Mouse (Mus musculus): ENCODE measurements around the gene Fchsd2. TPM values are rescaled to one million over a fixed set of nuclear protein-coding genes. Genes with fewer than 3 reads are reported as not detected.

Gene Fchsd2
- polyA plus RNA-seq, 1 experiment from 2014 or later, result 19.0 TPM

DNA sequence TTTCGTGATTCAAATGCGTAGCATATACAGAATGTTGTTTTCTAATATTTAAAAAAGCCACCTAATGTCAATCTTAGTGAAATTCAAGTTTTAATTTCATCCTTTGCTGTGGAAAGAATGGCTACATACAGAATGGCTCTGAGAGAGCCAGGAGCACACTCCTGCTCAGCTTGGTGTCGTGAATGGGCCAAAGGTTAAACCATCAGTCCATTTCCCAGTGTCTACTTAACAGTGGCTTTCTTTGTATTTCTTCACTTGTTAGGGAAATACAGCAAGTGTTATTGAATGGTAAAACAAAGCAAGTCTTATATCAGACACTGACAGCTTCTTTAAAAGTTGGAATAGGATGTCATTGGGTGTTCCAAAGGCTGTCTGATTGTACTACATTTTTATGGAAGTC, 80.7 kb downstream of the Fchsd2 start:
- Histone ChIP-seq H3K27me3 (ENCODE audit: low read depth, poor library complexity, severe bottlenecking) (no peaks in the 10 kb centered on the region), H3K4me3 (no peak overlapping the region), H3K36me3 (no peaks in the 10 kb centered on the region), H3K27ac (replicated peaks) (no peak overlapping the region), H3K4me1 (peaks cover 14% of the 10 kb centered on the region), H3K9me3 (replicated peaks) (no peaks in the 10 kb centered on the region)
- 65% methylated on average over 3 of the region's 3 CpGs for WGBS
- no peak for DNase-seq (ENCODE audit: low spot score)

DNA sequence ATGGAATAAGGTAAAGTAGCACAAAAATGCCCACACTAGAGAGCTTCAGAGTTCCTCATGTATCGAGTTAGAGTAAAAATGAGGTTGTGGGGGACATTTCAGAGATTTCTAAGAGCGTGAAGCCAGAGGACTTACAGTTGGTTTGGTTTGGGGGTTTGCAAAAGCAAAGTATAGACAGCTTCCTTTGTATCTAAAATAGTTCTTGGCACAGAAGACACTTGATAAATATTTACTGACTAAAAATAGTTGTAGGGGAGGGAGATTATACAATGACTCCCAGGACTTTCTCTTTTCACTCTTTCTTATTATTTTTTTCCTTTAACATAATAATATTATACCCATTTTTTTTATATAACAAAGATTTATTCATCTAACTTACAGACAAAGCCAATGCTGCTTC, 86.1 kb downstream of the Fchsd2 start:
- Histone ChIP-seq H3K36me3 (0 out of 2 replicates have a peak, but pooled peaks cover 8% of the 10 kb centered on the region), H3K27ac (replicated peaks) (no peak overlapping the region), H3K9me3 (replicated peaks) (no peaks in the 10 kb centered on the region), H3K4me1 (0 out of 2 replicates have a peak, but pooled peaks cover 2% of the 10 kb centered on the region), H3K27me3 (ENCODE audit: low read depth, poor library complexity, severe bottlenecking) (no peaks in the 10 kb centered on the region), H3K4me3 (no peak overlapping the region)
- no peak for DNase-seq (ENCODE audit: low spot score)
- 91% methylated on average over 2 of the region's 2 CpGs for WGBS

DNA sequence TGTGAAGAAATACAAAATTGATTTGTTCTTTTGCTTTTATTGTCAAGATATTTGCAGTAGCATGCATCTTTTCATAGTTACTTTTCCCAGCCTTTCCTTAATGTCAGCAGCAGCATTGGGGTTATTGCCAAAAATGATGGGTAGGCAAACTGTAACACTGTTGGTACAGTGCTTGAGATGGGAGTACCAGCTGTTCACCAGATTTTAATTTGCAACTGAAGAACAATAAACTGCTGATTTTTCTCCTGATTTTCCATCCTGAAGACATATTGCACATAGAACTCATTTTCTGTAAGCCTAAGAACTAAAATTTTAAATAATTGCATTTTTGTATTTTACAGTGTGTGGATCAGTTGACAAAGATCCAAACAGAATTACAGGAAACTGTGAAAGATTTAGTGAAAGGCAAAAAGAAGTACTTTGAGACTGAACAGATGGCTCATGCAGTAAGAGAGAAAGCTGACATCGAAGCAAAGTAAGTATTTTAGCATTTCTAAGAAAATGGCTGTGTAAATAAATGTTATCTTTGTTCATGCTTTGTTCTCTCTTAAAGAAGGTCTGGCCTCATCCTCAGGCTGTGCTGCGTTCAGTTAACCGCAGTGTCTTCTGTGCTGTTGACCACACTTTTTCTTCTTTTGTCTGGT, 98.8 kb downstream of the Fchsd2 start:
- H3K27me3 ChIP-seq (ENCODE audit: low read depth, poor library complexity, severe bottlenecking), result no peaks in the 10 kb centered on the region
- H3K4me1 ChIP-seq, result no peaks in the 10 kb centered on the region
- 90% methylated on average over 3 of the region's 3 CpGs for WGBS
- H3K27ac ChIP-seq (replicated peaks), result no peak overlapping the region
- H3K36me3 ChIP-seq, result peaks cover 24% of the 10 kb centered on the region
- no peak for DNase-seq (ENCODE audit: low spot score)
- H3K9me3 ChIP-seq (replicated peaks), result no peaks in the 10 kb centered on the region
- no peak overlapping the region for H3K4me3 ChIP-seq

DNA sequence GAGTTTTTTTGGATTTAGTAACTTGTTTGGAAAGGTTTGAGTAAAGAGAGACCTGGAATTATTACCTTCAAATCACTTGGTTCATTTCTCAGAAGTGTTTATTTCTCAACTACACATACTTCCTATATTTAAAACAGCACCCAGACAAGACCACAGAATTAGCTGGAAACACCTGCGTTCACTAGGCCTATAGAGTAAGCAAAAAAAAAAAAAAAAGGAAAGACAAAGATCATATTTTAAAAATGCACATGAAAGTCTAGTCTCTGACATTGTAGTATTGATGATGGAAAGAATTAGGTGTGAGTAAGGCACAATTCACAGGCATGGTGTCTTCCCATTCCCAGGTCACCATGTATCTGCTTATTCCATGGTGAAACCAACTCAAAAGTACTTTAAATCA, 118.2 kb downstream of the Fchsd2 start:
- no peak for DNase-seq (ENCODE audit: low spot score)
- Histone ChIP-seq H3K27me3 (ENCODE audit: low read depth, poor library complexity, severe bottlenecking) (no peaks in the 10 kb centered on the region), H3K27ac (replicated peaks) (no peak overlapping the region), H3K4me3 (no peak overlapping the region), H3K9me3 (replicated peaks) (no peaks in the 10 kb centered on the region), H3K36me3 (peaks cover 21% of the 10 kb centered on the region), H3K4me1 (no peaks in the 10 kb centered on the region)
- WGBS, result 96% methylated on average over 1 of the region's 1 CpGs

DNA sequence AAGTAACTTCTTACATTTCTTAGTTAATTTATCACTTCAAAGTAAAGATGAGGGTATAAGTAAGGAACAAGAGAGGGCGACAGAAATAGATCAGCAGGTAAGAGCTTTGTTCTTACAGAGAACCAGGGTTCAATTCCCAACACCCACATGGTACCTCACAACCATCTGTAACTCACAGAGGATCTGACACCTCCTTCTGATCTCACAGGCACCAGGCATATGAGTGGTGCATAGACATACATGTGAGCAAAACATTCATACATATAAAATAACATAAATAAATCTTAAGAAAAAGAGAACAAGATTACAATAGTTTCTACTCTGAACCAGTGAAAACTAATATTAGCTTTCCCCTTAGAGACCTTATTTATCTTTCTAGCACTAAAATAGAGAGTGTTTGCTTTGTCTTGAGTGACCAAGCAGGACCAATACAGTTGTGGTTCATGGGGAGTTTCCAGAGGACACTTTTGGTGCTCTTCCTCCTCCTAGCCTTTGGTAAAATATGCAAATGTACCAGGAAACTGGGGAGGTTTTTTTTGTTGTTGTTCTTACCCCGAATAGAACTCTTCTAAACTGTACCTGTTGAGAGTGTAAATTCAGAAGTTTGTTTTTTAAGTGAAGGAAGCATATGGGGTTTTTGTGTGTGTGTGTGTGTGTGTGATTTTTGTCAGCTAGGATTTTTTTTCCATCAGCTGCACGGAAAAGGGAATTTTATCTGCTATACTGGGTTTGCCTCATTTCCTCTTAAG, 121.0 kb downstream of the Fchsd2 start:
- Histone ChIP-seq H3K4me3 (no peak overlapping the region), H3K9me3 (replicated peaks) (no peaks in the 10 kb centered on the region), H3K27me3 (ENCODE audit: low read depth, poor library complexity, severe bottlenecking) (no peaks in the 10 kb centered on the region), H3K36me3 (peaks cover 21% of the 10 kb centered on the region), H3K27ac (replicated peaks) (no peak overlapping the region), H3K4me1 (no peaks in the 10 kb centered on the region)
- DNase-seq (ENCODE audit: low spot score), result no peak
- WGBS, result 84% methylated on average over 3 of the region's 3 CpGs

DNA sequence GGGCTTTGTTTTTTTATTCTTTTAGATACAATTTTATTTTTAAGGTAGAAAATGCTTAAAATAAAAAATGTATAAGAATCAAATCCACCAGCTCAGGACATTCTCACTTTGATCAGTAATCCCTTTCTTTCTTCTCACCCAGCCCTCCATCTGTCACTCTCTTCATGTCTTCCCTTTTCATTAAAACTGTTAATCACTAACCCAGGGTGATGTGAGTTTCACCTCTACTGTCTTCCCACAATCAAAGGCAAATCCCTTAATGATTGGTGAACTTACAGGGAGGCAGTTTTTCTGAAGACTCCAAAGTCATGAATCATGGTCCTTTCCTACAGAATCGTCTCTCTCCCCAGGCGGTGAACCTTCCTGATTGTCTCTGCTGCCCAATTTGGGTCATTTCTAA, 124.1 kb downstream of the Fchsd2 start:
- 84% methylated on average over 2 of the region's 2 CpGs for WGBS
- Histone ChIP-seq H3K4me3 (no peak overlapping the region), H3K36me3 (peaks cover 11% of the 10 kb centered on the region), H3K4me1 (no peaks in the 10 kb centered on the region), H3K9me3 (replicated peaks) (no peaks in the 10 kb centered on the region), H3K27ac (replicated peaks) (no peak overlapping the region), H3K27me3 (ENCODE audit: low read depth, poor library complexity, severe bottlenecking) (no peaks in the 10 kb centered on the region)
- no peak for DNase-seq (ENCODE audit: low spot score)

DNA sequence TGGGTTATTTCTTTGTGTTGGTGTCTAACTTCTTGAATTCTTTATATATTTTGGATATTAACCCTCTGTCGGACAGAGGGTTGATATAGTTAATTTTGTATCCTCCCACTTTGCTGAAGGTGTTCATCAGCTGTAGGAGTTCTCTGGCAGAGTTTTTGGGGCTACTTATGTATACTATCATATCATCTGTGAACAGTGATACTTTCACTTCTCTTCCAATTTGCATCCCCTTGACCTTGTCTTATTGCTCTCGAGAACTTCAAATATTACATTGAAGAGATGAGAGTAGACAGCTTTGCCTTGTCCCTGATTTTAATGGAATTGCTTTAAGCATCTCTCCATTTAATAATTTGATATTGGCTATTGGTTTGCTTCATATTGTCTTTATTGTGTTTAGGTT, 130.8 kb downstream of the Fchsd2 start:
- Histone ChIP-seq H3K36me3 (no peaks in the 10 kb centered on the region), H3K27me3 (ENCODE audit: low read depth, poor library complexity, severe bottlenecking) (no peaks in the 10 kb centered on the region), H3K27ac (replicated peaks) (no peak overlapping the region), H3K9me3 (replicated peaks) (no peaks in the 10 kb centered on the region), H3K4me3 (no peak overlapping the region), H3K4me1 (no peaks in the 10 kb centered on the region)
- WGBS, result 92% methylated on average over 2 of the region's 2 CpGs
- DNase-seq (ENCODE audit: low spot score), result no peak

DNA sequence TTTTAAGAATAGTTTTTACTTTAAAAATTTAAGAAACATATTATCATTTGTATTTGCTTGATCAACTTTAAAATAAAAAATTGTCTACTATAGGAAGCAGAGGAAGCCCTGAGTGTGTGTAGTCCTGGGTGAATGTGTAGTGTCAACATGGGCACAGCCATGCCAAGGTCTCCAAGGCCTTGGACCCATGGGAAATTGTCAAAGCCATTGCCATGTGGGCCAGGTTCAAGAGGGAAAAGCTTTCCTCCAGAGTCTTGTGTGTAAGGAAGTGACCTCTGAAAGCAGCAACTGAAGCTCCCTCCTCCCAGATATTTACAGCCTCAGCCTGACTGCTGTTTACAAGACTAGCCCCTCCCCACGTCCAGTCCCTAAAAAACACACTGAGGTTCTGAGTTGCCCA, 136.7 kb downstream of the Fchsd2 start:
- H3K4me3 ChIP-seq, result no peak overlapping the region
- no peaks in the 10 kb centered on the region for H3K36me3 ChIP-seq
- H3K27ac ChIP-seq (replicated peaks), result no peak overlapping the region
- WGBS, result 80% methylated on average over 1 of the region's 1 CpGs
- no peaks in the 10 kb centered on the region for H3K4me1 ChIP-seq
- no peaks in the 10 kb centered on the region for H3K27me3 ChIP-seq (ENCODE audit: low read depth, poor library complexity, severe bottlenecking)
- DNase-seq (ENCODE audit: low spot score), result no peak
- no peaks in the 10 kb centered on the region for H3K9me3 ChIP-seq (replicated peaks)

DNA sequence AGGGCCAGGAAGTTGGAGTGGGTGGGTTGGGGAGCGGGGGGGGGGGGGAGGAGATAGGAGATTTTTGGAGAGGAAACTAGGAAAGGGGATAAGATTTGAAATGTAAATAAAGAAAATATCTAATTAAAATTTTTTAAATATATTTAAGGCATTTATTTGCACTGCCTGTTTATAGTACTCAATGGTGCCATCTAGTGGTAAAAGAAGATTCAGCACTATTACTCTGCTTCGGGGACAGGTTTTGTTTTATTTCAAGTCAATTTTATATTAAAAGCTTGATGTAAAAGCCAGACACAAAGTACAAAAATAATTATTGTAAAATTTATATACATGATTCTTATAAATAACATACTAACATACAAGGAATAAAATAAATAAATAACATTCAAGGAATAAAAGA, 138.8 kb downstream of the Fchsd2 start:
- Histone ChIP-seq H3K4me1 (no peaks in the 10 kb centered on the region), H3K4me3 (no peak overlapping the region), H3K27ac (replicated peaks) (no peak overlapping the region), H3K36me3 (peaks cover 7% of the 10 kb centered on the region; the same call in 1 of the 2 replicates), H3K27me3 (ENCODE audit: low read depth, poor library complexity, severe bottlenecking) (no peaks in the 10 kb centered on the region), H3K9me3 (replicated peaks) (no peaks in the 10 kb centered on the region)
- DNase-seq (ENCODE audit: low spot score), result no peak
- WGBS, result 52% methylated on average over 2 of the region's 2 CpGs

DNA sequence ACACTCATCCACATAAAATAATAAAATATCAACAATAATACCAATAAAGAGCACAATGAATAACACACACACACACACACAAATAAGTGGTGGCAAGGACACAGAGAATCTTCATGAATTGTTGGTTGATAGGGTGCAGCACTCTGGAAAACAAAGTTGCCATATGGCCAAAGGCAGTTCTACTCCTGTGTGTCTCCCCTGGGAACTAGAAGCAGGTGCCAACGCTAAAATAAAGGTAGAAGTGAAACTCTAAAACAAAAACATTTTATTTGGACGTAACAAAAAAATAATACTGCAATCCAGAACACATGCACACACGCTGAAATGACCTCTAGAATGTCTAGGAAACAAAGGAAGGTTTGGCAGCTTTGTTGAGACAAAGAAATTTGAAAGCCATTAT, 140.1 kb downstream of the Fchsd2 start:
- no peak overlapping the region for H3K27ac ChIP-seq (replicated peaks)
- H3K27me3 ChIP-seq (ENCODE audit: low read depth, poor library complexity, severe bottlenecking), result no peaks in the 10 kb centered on the region
- no peak overlapping the region for H3K4me3 ChIP-seq
- no peaks in the 10 kb centered on the region for H3K9me3 ChIP-seq (replicated peaks)
- no peak for DNase-seq (ENCODE audit: low spot score)
- no peaks in the 10 kb centered on the region for H3K4me1 ChIP-seq
- H3K36me3 ChIP-seq, result peaks cover 7% of the 10 kb centered on the region; the same call in 1 of the 2 replicates
- whole genome bisulfite sequencing, result 83% methylated on average over 3 of the region's 3 CpGs

DNA sequence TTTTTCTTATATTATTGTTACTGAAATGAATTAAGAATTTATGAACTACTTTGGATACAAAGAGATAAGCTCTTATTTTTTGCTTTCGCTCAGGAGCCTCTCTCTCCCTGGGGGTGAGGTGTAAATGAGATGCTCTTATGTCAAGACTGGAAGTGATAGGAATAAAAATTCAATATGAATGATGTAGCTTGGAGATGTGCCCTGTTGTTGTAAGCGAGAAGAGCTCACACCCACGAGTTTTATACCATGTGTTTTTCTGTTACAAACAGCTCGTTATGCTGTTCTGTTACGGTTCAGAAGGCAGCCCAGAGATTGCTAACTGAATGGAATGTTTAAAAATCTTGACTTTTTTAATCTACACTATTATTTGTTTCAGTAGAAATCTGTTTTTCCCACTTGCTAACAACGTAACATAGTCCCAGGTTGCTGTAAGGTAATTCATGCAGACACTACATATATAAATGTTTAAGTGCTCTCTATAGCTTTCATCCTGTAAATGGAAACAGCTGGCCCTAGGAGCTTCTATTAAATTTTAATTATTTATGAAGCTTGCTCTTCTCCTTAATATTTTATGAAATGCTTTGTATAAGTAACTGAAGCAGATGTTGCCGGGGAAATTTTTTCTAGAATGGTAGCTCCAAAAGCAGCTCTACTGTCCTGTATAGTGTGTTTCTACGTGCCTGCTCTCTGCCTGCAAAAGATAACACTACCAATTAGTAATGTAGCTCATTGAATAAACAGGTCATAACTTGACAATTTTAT, 144.2 kb downstream of the Fchsd2 start:
- Histone ChIP-seq H3K4me1 (no peaks in the 10 kb centered on the region), H3K36me3 (peaks cover 24% of the 10 kb centered on the region), H3K4me3 (no peak overlapping the region), H3K27ac (replicated peaks) (no peak overlapping the region), H3K9me3 (replicated peaks) (no peaks in the 10 kb centered on the region), H3K27me3 (ENCODE audit: low read depth, poor library complexity, severe bottlenecking) (no peaks in the 10 kb centered on the region)
- WGBS, result 90% methylated on average over 8 of the region's 8 CpGs
- no peak for DNase-seq (ENCODE audit: low spot score)

DNA sequence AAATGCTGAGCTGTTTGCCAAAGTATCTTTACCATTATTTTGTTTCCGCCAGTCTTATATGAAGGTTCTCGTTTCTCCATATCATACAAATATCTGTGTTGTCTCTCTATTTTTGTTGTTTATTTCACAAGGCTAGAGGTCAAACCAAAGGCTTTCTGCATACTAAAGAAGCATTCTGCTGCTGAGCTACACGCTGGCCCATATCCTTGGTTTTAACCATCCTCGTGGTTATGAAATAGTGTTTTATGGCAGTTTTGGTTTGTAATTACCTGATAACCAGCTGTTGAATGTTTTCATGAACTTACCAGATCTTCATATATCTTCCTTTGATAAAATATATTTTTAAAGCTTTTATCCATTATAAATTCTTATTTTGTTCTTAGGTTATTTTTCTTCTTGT, 156.1 kb downstream of the Fchsd2 start:
- H3K36me3 ChIP-seq, result peaks cover 32% of the 10 kb centered on the region
- no peaks in the 10 kb centered on the region for H3K4me1 ChIP-seq
- no peak for DNase-seq (ENCODE audit: low spot score)
- no peak overlapping the region for H3K27ac ChIP-seq (replicated peaks)
- 93% methylated on average over 4 of the region's 4 CpGs for WGBS
- no peaks in the 10 kb centered on the region for H3K27me3 ChIP-seq (ENCODE audit: low read depth, poor library complexity, severe bottlenecking)
- H3K4me3 ChIP-seq, result no peak overlapping the region
- no peaks in the 10 kb centered on the region for H3K9me3 ChIP-seq (replicated peaks)

DNA sequence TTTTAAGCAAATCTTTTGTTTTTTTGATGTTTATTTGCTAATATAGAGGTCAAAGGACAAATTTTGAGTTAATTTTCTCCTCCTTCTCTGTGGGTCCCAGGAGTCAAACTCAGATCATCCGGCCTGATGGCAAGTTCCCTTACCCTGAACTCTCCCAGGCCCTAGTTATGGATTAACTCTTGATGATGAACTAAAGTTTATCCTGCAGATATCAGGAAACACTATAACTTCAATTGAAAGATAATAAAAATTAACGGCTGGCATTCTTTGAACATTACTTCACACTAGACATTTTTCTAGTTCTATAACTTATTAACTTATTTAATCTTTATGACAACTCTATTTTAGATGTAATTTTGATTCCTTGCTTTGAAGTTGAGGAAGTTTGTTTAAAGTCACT, 156.5 kb downstream of the Fchsd2 start:
- Histone ChIP-seq H3K9me3 (replicated peaks) (no peaks in the 10 kb centered on the region), H3K27ac (replicated peaks) (no peak overlapping the region), H3K4me3 (no peak overlapping the region), H3K36me3 (peaks cover 35% of the 10 kb centered on the region), H3K4me1 (no peaks in the 10 kb centered on the region), H3K27me3 (ENCODE audit: low read depth, poor library complexity, severe bottlenecking) (no peaks in the 10 kb centered on the region)
- no peak for DNase-seq (ENCODE audit: low spot score)
- WGBS, result 81% methylated on average over 2 of the region's 2 CpGs
